In genomic region chr3:153323446-153323845, GRCm38 (mm10) we compare ENCODE assay signal across 30 mouse cellular contexts.
DNase-seq lines count a peak whose midpoint lies in the region; ATAC-seq and TF ChIP-seq lines count a peak whose summit lies in the region.
"Had no signal": no experiment of that assay in that cellular context is flagged by ENCODE, and none has a peak within 500 bp of the region (broad histone marks: within the 10 kb centered on the region; RNA-seq: fewer than 3 reads in every experiment).

No protein-coding gene starts in this region.

- no peak overlapping the region for H3K4me2 ChIP-seq in midbrain, embryonic 11.5 days
- H3K4me2 ChIP-seq in midbrain, embryonic 16.5 days (ENCODE audit: low read length) = no peak overlapping the region
- no peak overlapping the region for H3K4me2 ChIP-seq in hindbrain, postnatal 0 days (ENCODE audit: low read depth, low read length)
- H3K4me2 ChIP-seq: embryonic facial prominence, embryonic 13.5 days; forebrain, embryonic 15.5 days; heart, embryonic 15.5 days; hindbrain, embryonic 13.5 days had no signal

- no peak for DNase-seq in cerebellum, postnatal 4 days (ENCODE audit: low spot score in 2 of 2)
- DNase-seq in midbrain, embryonic 11.5 days (ENCODE audit: low spot score, missing footprints) = peak; percentile 28
- peak; percentile 51 to 60 for DNase-seq in cerebellum, postnatal 10 days
- no peak for DNase-seq in thymus, postnatal 14 days
- no peak for DNase-seq in hindbrain, postnatal 0 days (ENCODE audit: low spot score)
- DNase-seq in thymus, postnatal 0 days (ENCODE audit: low spot score) = no peak
- DNase-seq: adrenal gland, adult 8-10 months; kidney, adult 9 months; kidney, postnatal 14 days; liver; lung, adult 2 months; lung, postnatal 10 days; midbrain, embryonic 14.5 days; right cerebral cortex, postnatal 4 days; thymus, adult 18-20 months; thymus, postnatal 4 days had no signal

- no peak overlapping the region for H3K4me3 ChIP-seq in midbrain, embryonic 11.5 days (ENCODE audit: low read depth, low read length)
- no peak overlapping the region for H3K4me3 ChIP-seq in midbrain, embryonic 16.5 days (ENCODE audit: low read depth, low read length)
- H3K4me3 ChIP-seq in hindbrain, postnatal 0 days (ENCODE audit: low read length) = no peak overlapping the region
- H3K4me3 ChIP-seq: embryonic facial prominence, embryonic 13.5 days; forebrain, embryonic 10.5 days; forebrain, embryonic 15.5 days; heart, embryonic 10.5 days; heart, embryonic 15.5 days; hindbrain, embryonic 13.5 days had no signal

- H3K9ac ChIP-seq in midbrain, embryonic 11.5 days (ENCODE audit: low read length) = no peak overlapping the region
- no peak overlapping the region for H3K9ac ChIP-seq in midbrain, embryonic 16.5 days (ENCODE audit: low read depth, low read length)
- H3K9ac ChIP-seq in hindbrain, postnatal 0 days (replicated peaks; ENCODE audit: low read length) = no peak overlapping the region
- H3K9ac ChIP-seq: embryonic facial prominence, embryonic 13.5 days; forebrain, embryonic 15.5 days; heart, embryonic 15.5 days; hindbrain, embryonic 13.5 days; liver, embryonic 14.5 days had no signal

- 84% methylated on average over 8 of the region's 8 CpGs for WGBS in midbrain, embryonic 11.5 days
- WGBS in midbrain, embryonic 16.5 days = 75% methylated on average over 8 of the region's 8 CpGs
- WGBS in hindbrain, postnatal 0 days = 78% methylated on average over 8 of the region's 8 CpGs

- ATAC-seq in cerebellum, adult (ENCODE audit: insufficient number of reproducible peaks, low FRiP score, low TSS enrichment) = peak; percentile 62
- ATAC-seq in midbrain, embryonic 11.5 days (ENCODE audit: low FRiP score) = no peak
- no peak for ATAC-seq in midbrain, embryonic 16.5 days
- no peak for ATAC-seq in hindbrain, postnatal 0 days
- ATAC-seq: activated CD4-positive, CD25-positive, alpha-beta regulatory T cell, adult 4 months; forebrain, embryonic 15.5 days; intestine, postnatal 0 days had no signal

- peaks cover 3% of the 10 kb centered on the region; the same call in 1 of the 2 replicates for H3K4me1 ChIP-seq in midbrain, embryonic 11.5 days (ENCODE audit: control insufficient read depth, insufficient read depth, low read length)
- no peaks in the 10 kb centered on the region for H3K4me1 ChIP-seq in midbrain, embryonic 16.5 days (ENCODE audit: control insufficient read depth, insufficient read depth, low read length)
- no peaks in the 10 kb centered on the region for H3K4me1 ChIP-seq in hindbrain, postnatal 0 days (ENCODE audit: insufficient read depth, low read length)
- H3K4me1 ChIP-seq: forebrain, embryonic 15.5 days; heart, embryonic 10.5 days; heart, embryonic 15.5 days; hindbrain, embryonic 13.5 days had no signal

- H3K27me3 ChIP-seq in midbrain, embryonic 11.5 days (ENCODE audit: control insufficient read depth, insufficient read depth, low read length) = no peaks in the 10 kb centered on the region
- H3K27me3 ChIP-seq in midbrain, embryonic 16.5 days (ENCODE audit: control insufficient read depth, insufficient read depth, low read depth, low read length) = no peaks in the 10 kb centered on the region
- H3K27me3 ChIP-seq in hindbrain, postnatal 0 days (ENCODE audit: insufficient read depth, low read length) = no peaks in the 10 kb centered on the region
- H3K27me3 ChIP-seq: CH12.LX; embryonic facial prominence, embryonic 13.5 days; forebrain, embryonic 15.5 days; heart, embryonic 15.5 days had no signal

- no peaks in the 10 kb centered on the region for H3K36me3 ChIP-seq in midbrain, embryonic 11.5 days (ENCODE audit: control insufficient read depth, insufficient read depth, low read length)
- no peaks in the 10 kb centered on the region for H3K36me3 ChIP-seq in midbrain, embryonic 16.5 days (ENCODE audit: control insufficient read depth, insufficient read depth, low read length)
- H3K36me3 ChIP-seq in hindbrain, postnatal 0 days (ENCODE audit: insufficient read depth, low read length) = no peaks in the 10 kb centered on the region
- H3K36me3 ChIP-seq: embryonic facial prominence, embryonic 13.5 days; forebrain, embryonic 10.5 days; forebrain, embryonic 15.5 days; heart, embryonic 10.5 days; heart, embryonic 15.5 days; hindbrain, embryonic 13.5 days had no signal

- TF ChIP-seq CTCF in hindbrain, postnatal 0 days (IDR thresholded peaks at IDR 0.05; ENCODE audit: low read depth) = no peak

- no peak overlapping the region for H3K27ac ChIP-seq in midbrain, embryonic 11.5 days (ENCODE audit: low read depth, low read length)
- H3K27ac ChIP-seq in midbrain, embryonic 16.5 days (ENCODE audit: low read length) = no peak overlapping the region
- no peak overlapping the region for H3K27ac ChIP-seq in hindbrain, postnatal 0 days
- H3K27ac ChIP-seq: embryonic facial prominence, embryonic 13.5 days; forebrain, embryonic 10.5 days; forebrain, embryonic 15.5 days; heart, embryonic 10.5 days; heart, embryonic 15.5 days; hindbrain, embryonic 13.5 days; liver, embryonic 14.5 days; macrophage; stomach, postnatal 0 days had no signal

- H3K9me3 ChIP-seq in midbrain, embryonic 11.5 days (ENCODE audit: control insufficient read depth, low read length) = no peaks in the 10 kb centered on the region
- H3K9me3 ChIP-seq in midbrain, embryonic 16.5 days (replicated peaks; ENCODE audit: control insufficient read depth, low read length, poor library complexity, severe bottlenecking) = no peaks in the 10 kb centered on the region
- no peaks in the 10 kb centered on the region for H3K9me3 ChIP-seq in hindbrain, postnatal 0 days (ENCODE audit: low read length)
- H3K9me3 ChIP-seq: embryonic facial prominence, embryonic 13.5 days; forebrain, embryonic 10.5 days; forebrain, embryonic 15.5 days; heart, embryonic 10.5 days; heart, embryonic 15.5 days; hindbrain, embryonic 13.5 days had no signal

Comparison
In these comparisons a context has a peak if more than half of its experiments do, and no peak if none do; other contexts are left out.
1. DNase-seq: peak in midbrain, embryonic 11.5 days (single experiment) and cerebellum, postnatal 10 days (2 of 2); none in cerebellum, postnatal 4 days (0 of 2), thymus, postnatal 14 days (single experiment), hindbrain, postnatal 0 days (single experiment) and thymus, postnatal 0 days (single experiment).